Mouse (Mus musculus) midbrain, embryonic 14.5 days (tissue): ENCODE measurements around the gene Fate1. TPM values are rescaled to one million over a fixed set of nuclear protein-coding genes. Genes with fewer than 3 reads are reported as not detected.

Experiments used
- ATAC-seq: fragments of 200-750 bp; cut with Nextera tagmentation; 2 replicates; pipeline ENCODE4 v1.8.0; 2017; ENCODE audit warnings: moderate number of reproducible peaks, moderate library complexity; ENCODE audit not compliant: low FRiP score, low TSS enrichment
- DNase-seq: peaks from one replicate; pipeline ENCODE4 v3.0.0-alpha.2; 2015
- H3K27ac ChIP-seq: fragments of 300-500 bp; sonication (generic); replicated peaks from 2 replicates; pipeline ENCODE4 v1.5.1; 2014; ENCODE audit warnings: mild to moderate bottlenecking, low read depth, low read length, moderate library complexity
- H3K27me3 ChIP-seq: fragments of 300-500 bp; sonication (generic); 2 replicates; pipeline ENCODE4 v1.6.1; 2014; ENCODE audit warnings: low read length, control low read depth, mixed read lengths; ENCODE audit not compliant: control insufficient read depth, insufficient read depth
- H3K36me3 ChIP-seq: fragments of 300-500 bp; sonication (generic); 2 replicates; pipeline ENCODE4 v1.6.1; 2014; ENCODE audit warnings: low read length, control low read depth; ENCODE audit not compliant: control insufficient read depth, insufficient read depth
- H3K4me1 ChIP-seq: fragments of 300-500 bp; sonication (generic); 2 replicates; pipeline ENCODE4 v1.6.1; 2014; ENCODE audit warnings: mild to moderate bottlenecking, antibody characterized with exemption, low read length, control low read depth; ENCODE audit not compliant: control insufficient read depth, insufficient read depth
- H3K4me2 ChIP-seq: fragments of 300-500 bp; sonication (generic); 2 replicates; pipeline ENCODE4 v1.6.1; 2014; ENCODE audit warnings: mild to moderate bottlenecking, low read length, moderate library complexity
- H3K4me3 ChIP-seq: fragments of 300-500 bp; sonication (generic); replicated peaks from 2 replicates; pipeline ENCODE4 v1.5.1; 2014; ENCODE audit warnings: low read depth, low read length
- H3K9ac ChIP-seq: fragments of 300-500 bp; sonication (generic); replicated peaks from 2 replicates; pipeline ENCODE4 v1.6.1; 2014; ENCODE audit warnings: mild to moderate bottlenecking, low read length, moderate library complexity
- H3K9me3 ChIP-seq: fragments of 300-500 bp; sonication (generic); 2 replicates; pipeline ENCODE4 v1.6.1; 2016; ENCODE audit warnings: low read length, control low read depth, mixed read lengths; ENCODE audit not compliant: control insufficient read depth
- WGBS: fragments of 180-500 bp; shearing (Covaris S2); extraction: QIAGEN DNeasy Blood & Tissue Kit; methylation state at CpG from one replicate; pipeline ENCODE4 v1.1.7; 2014; 5-methylcytosine and 5-hydroxymethylcytosine counted together
- polyA plus RNA-seq: library from polyadenylated mRNA; unstranded; fragments of >200 nt; fragmentation: Nextera tagmentation; extraction: Ambion mirVana; gene quantifications from 2 replicates; pipeline ENCODE4 v1.2.1, GENCODE M21; 2014

Gene Fate1
- 0.26 TPM in 1 of 2 replicates, not detected in the other for polyA plus RNA-seq

- DNase-seq (no peak), ATAC-seq (no peak)
- Histone ChIP-seq H3K9ac (no peak within 1 kb of the TSS), H3K4me2 (no peak within 1 kb of the TSS), H3K27ac (no peak within 1 kb of the TSS), H3K4me3 (no peak within 1 kb of the TSS), H3K36me3 (no peaks in the 10 kb centered on the region), H3K27me3 (no peaks in the 10 kb centered on the region), H3K4me1 (no peaks in the 10 kb centered on the region), H3K9me3 (no peaks in the 10 kb centered on the region)
- 77% methylated on average over 2 of the region's 2 CpGs for WGBS
These were observed at the start of gene Fate1 for GRCm38 (mm10) chrX:71972686-71973085. TSS of gene Fate1 (plus strand) at chrX:71972986.

GRCm38 (mm10) chrX:71946631-71947030 is 26.2 kb upstream of the Fate1 start:
- no peaks in the 10 kb centered on the region for H3K9me3 ChIP-seq
- 18% methylated on average over 3 of the region's 3 CpGs for WGBS
- no peak overlapping the region for H3K9ac ChIP-seq
- no peaks in the 10 kb centered on the region for H3K27me3 ChIP-seq
- H3K4me1 ChIP-seq = no peaks in the 10 kb centered on the region
- H3K27ac ChIP-seq = no peak overlapping the region
- H3K36me3 ChIP-seq = no peaks in the 10 kb centered on the region
- H3K4me2 ChIP-seq = no peak overlapping the region
- no peak overlapping the region for H3K4me3 ChIP-seq
- ATAC-seq (no peak), DNase-seq (peak; percentile 59)

- no peaks in the 10 kb centered on the region for H3K9me3 ChIP-seq
- H3K4me3 ChIP-seq = no peak overlapping the region
- ATAC-seq (no peak), DNase-seq (no peak)
- no peak overlapping the region for H3K9ac ChIP-seq
- H3K27me3 ChIP-seq = no peaks in the 10 kb centered on the region
- peaks cover 2% of the 10 kb centered on the region; the same call in 1 of the 2 replicates for H3K4me1 ChIP-seq
- H3K36me3 ChIP-seq = no peaks in the 10 kb centered on the region
- H3K27ac ChIP-seq = no peak overlapping the region
- H3K4me2 ChIP-seq = no peak overlapping the region
These were observed 14.4 kb upstream of the Fate1 start for GRCm38 (mm10) chrX:71958366-71958765.

- WGBS = 26% methylated on average over 50 of the region's 72 CpGs
- Histone ChIP-seq H3K27me3 (no peaks in the 10 kb centered on the region), H3K36me3 (no peaks in the 10 kb centered on the region), H3K4me1 (peaks cover 6% of the 10 kb centered on the region; the same call in 1 of the 2 replicates), H3K27ac (peak within 1 kb of the TSS; percentile 67), H3K4me3 (peak within 1 kb of the TSS; percentile 44), H3K4me2 (peak within 1 kb of the TSS; percentile 69), H3K9ac (peak within 1 kb of the TSS; percentile 66), H3K9me3 (no peaks in the 10 kb centered on the region)
- ATAC-seq (peak; percentile 84), DNase-seq (peak; percentile 67)
These were observed 10.4 kb upstream of the Fate1 start, which contains the start of gene Prrg3 for GRCm38 (mm10) chrX:71962073-71963051. TSS of gene Prrg3 (plus strand) at chrX:71962624.

GRCm38 (mm10) chrX:71963275-71963912 is 9.4 kb upstream of the Fate1 start:
- ATAC-seq = 0 out of 2 replicates have a peak, but pooled peaks have one; percentile 26
- WGBS = 25% methylated on average over 9 of the region's 9 CpGs
- peak; percentile 60 for DNase-seq
- peak overlapping the region; percentile 67; the same call in 1 of the 2 replicates for H3K27ac ChIP-seq
- peaks cover 6% of the 10 kb centered on the region; the same call in 1 of the 2 replicates for H3K4me1 ChIP-seq
- no peaks in the 10 kb centered on the region for H3K9me3 ChIP-seq
- H3K27me3 ChIP-seq = no peaks in the 10 kb centered on the region
- no peaks in the 10 kb centered on the region for H3K36me3 ChIP-seq
- peak overlapping the region; percentile 66 for H3K9ac ChIP-seq
- H3K4me3 ChIP-seq = peak overlapping the region; percentile 44
- peak overlapping the region; percentile 69 for H3K4me2 ChIP-seq

GRCm38 (mm10) chrX:71968216-71968615 is 4.6 kb upstream of the Fate1 start:
- Histone ChIP-seq H3K9ac (no peak overlapping the region), H3K27ac (no peak overlapping the region), H3K27me3 (no peaks in the 10 kb centered on the region), H3K9me3 (no peaks in the 10 kb centered on the region), H3K36me3 (no peaks in the 10 kb centered on the region), H3K4me2 (no peak overlapping the region), H3K4me1 (peaks cover 5% of the 10 kb centered on the region; the same call in 1 of the 2 replicates), H3K4me3 (no peak overlapping the region)
- ATAC-seq (no peak), DNase-seq (no peak)
- 80% methylated on average over 1 of the region's 1 CpGs for WGBS

- no peak overlapping the region for H3K27ac ChIP-seq
- no peak for ATAC-seq
- 87% methylated on average over 6 of the region's 6 CpGs for WGBS
These were observed 4.0 kb upstream of the Fate1 start for GRCm38 (mm10) chrX:71968816-71969215.

GRCm38 (mm10) chrX:71971325-71971724 is 1.5 kb upstream of the Fate1 start:
- Histone ChIP-seq H3K4me2 (no peak overlapping the region), H3K27ac (no peak overlapping the region), H3K9ac (no peak overlapping the region), H3K4me1 (no peaks in the 10 kb centered on the region), H3K27me3 (no peaks in the 10 kb centered on the region), H3K36me3 (no peaks in the 10 kb centered on the region), H3K9me3 (no peaks in the 10 kb centered on the region), H3K4me3 (no peak overlapping the region)
- WGBS = 61% methylated on average over 5 of the region's 5 CpGs
- no peak for ATAC-seq
- DNase-seq = no peak

More at GRCm38 (mm10) chrX:71968816-71969215, 4.0 kb upstream of the Fate1 start:
- H3K27me3 ChIP-seq = no peaks in the 10 kb centered on the region
- no peak for DNase-seq
- no peaks in the 10 kb centered on the region for H3K36me3 ChIP-seq
- no peaks in the 10 kb centered on the region for H3K4me1 ChIP-seq
- no peaks in the 10 kb centered on the region for H3K9me3 ChIP-seq
- H3K4me2 ChIP-seq = no peak overlapping the region
- H3K9ac ChIP-seq = no peak overlapping the region
- no peak overlapping the region for H3K4me3 ChIP-seq
